Mouse (Mus musculus): ENCODE data around the gene Eif3g. TPM values are rescaled to one million over a fixed set of nuclear protein-coding genes. Genes with fewer than 3 reads are reported as not detected.

Gene Eif3g
- 330 and 337 TPM in 2 replicates for polyA plus RNA-seq (2016; fragmentation: Nextera tagmentation; extraction: Ambion mirVana)

- peak; percentile 80 for ATAC-seq (ENCODE audit: insufficient number of reproducible peaks, insufficient read depth, low FRiP score, low TSS enrichment)
- peaks cover 13% of the 10 kb centered on the region for H3K4me1 ChIP-seq
- peak within 1 kb of the TSS; percentile 47; the same call in 1 of the 2 replicates for H3K27ac ChIP-seq
- no peaks in the 10 kb centered on the region for H3K9me3 ChIP-seq
- peak within 1 kb of the TSS; percentile 96 for H3K9ac ChIP-seq
- peaks cover 29% of the 10 kb centered on the region for H3K36me3 ChIP-seq
- 4% methylated on average over 34 of the region's 34 CpGs for WGBS
- peak within 1 kb of the TSS; percentile 96 for H3K4me2 ChIP-seq (replicated peaks)
- H3K4me3 ChIP-seq, result peak within 1 kb of the TSS; percentile 97
- H3K27me3 ChIP-seq, result no peaks in the 10 kb centered on the region
These were observed at the start of gene Eif3g for GRCm38 (mm10) chr9:20898511-20899073. TSS of gene Eif3g (minus strand) at chr9:20898623.

GRCm38 (mm10) chr9:20946066-20946880, 47.9 kb upstream of the Eif3g start:
- no peak overlapping the region for H3K27ac ChIP-seq
- no peak for ATAC-seq (ENCODE audit: insufficient number of reproducible peaks, insufficient read depth, low FRiP score, low TSS enrichment)
- 82% methylated on average over 16 of the region's 16 CpGs for WGBS
- H3K9me3 ChIP-seq, result no peaks in the 10 kb centered on the region
- H3K27me3 ChIP-seq, result no peaks in the 10 kb centered on the region
- peaks cover 38% of the 10 kb centered on the region for H3K4me1 ChIP-seq
- no peak overlapping the region for H3K9ac ChIP-seq
- H3K4me3 ChIP-seq, result no peak overlapping the region
- no peak overlapping the region for H3K4me2 ChIP-seq (replicated peaks)
- H3K36me3 ChIP-seq, result peaks cover 36% of the 10 kb centered on the region

GRCm38 (mm10) chr9:20944697-20945370, 46.4 kb upstream of the Eif3g start:
- H3K27me3 ChIP-seq, result no peaks in the 10 kb centered on the region
- ATAC-seq (ENCODE audit: insufficient number of reproducible peaks, insufficient read depth, low FRiP score, low TSS enrichment), result no peak
- H3K36me3 ChIP-seq, result peaks cover 51% of the 10 kb centered on the region
- H3K4me2 ChIP-seq (replicated peaks), result no peak overlapping the region
- H3K9me3 ChIP-seq, result no peaks in the 10 kb centered on the region
- WGBS, result 54% methylated on average over 4 of the region's 4 CpGs
- no peak overlapping the region; the same call in 1 of the 2 replicates for H3K27ac ChIP-seq
- H3K4me3 ChIP-seq, result no peak overlapping the region
- no peak overlapping the region; the same call in 1 of the 2 replicates for H3K9ac ChIP-seq
- H3K4me1 ChIP-seq, result peaks cover 30% of the 10 kb centered on the region

- Histone ChIP-seq H3K9me3 (no peaks in the 10 kb centered on the region), H3K27ac (peak overlapping the region; percentile 37; the same call in 1 of the 2 replicates), H3K27me3 (no peaks in the 10 kb centered on the region), H3K36me3 (peaks cover 59% of the 10 kb centered on the region), H3K4me1 (peaks cover 29% of the 10 kb centered on the region), H3K9ac (0 out of 2 replicates have a peak overlapping the region, but pooled peaks have one; percentile 15), H3K4me2 (replicated peaks) (no peak overlapping the region), H3K4me3 (no peak overlapping the region)
- peak; percentile 87 for ATAC-seq (ENCODE audit: insufficient number of reproducible peaks, insufficient read depth, low FRiP score, low TSS enrichment)
- 4% methylated on average over 2 of the region's 2 CpGs for WGBS
These were observed 45.5 kb upstream of the Eif3g start for GRCm38 (mm10) chr9:20943911-20944310.

GRCm38 (mm10) chr9:20943396-20943795, 45.0 kb upstream of the Eif3g start:
- Histone ChIP-seq H3K36me3 (peaks cover 61% of the 10 kb centered on the region), H3K4me1 (peaks cover 29% of the 10 kb centered on the region), H3K27me3 (no peaks in the 10 kb centered on the region), H3K9me3 (no peaks in the 10 kb centered on the region), H3K9ac (0 out of 2 replicates have a peak overlapping the region, but pooled peaks have one; percentile 15), H3K4me2 (replicated peaks) (no peak overlapping the region), H3K4me3 (no peak overlapping the region), H3K27ac (peak overlapping the region; percentile 37; the same call in 1 of the 2 replicates)
- ATAC-seq (ENCODE audit: insufficient number of reproducible peaks, insufficient read depth, low FRiP score, low TSS enrichment), result no peak
- WGBS, result 82% methylated on average over 7 of the region's 7 CpGs

GRCm38 (mm10) chr9:20923258-20923657, 24.8 kb upstream of the Eif3g start:
- Histone ChIP-seq H3K4me1 (no peaks in the 10 kb centered on the region), H3K4me2 (replicated peaks) (no peak overlapping the region), H3K36me3 (peaks cover 97% of the 10 kb centered on the region), H3K27me3 (no peaks in the 10 kb centered on the region), H3K4me3 (no peak overlapping the region), H3K9ac (no peak overlapping the region), H3K9me3 (no peaks in the 10 kb centered on the region), H3K27ac (no peak overlapping the region)
- ATAC-seq (ENCODE audit: insufficient number of reproducible peaks, insufficient read depth, low FRiP score, low TSS enrichment), result no peak
- 91% methylated on average over 3 of the region's 3 CpGs for WGBS

GRCm38 (mm10) chr9:20916160-20916559, 17.7 kb upstream of the Eif3g start:
- Histone ChIP-seq H3K4me3 (no peak overlapping the region), H3K9ac (no peak overlapping the region), H3K27ac (no peak overlapping the region), H3K4me2 (replicated peaks) (no peak overlapping the region), H3K4me1 (no peaks in the 10 kb centered on the region), H3K27me3 (no peaks in the 10 kb centered on the region), H3K9me3 (no peaks in the 10 kb centered on the region), H3K36me3 (peaks cover 99% of the 10 kb centered on the region)
- WGBS, result 84% methylated on average over 4 of the region's 4 CpGs
- ATAC-seq (ENCODE audit: insufficient number of reproducible peaks, insufficient read depth, low FRiP score, low TSS enrichment), result no peak

- 94% methylated on average over 9 of the region's 9 CpGs for WGBS
- no peak for ATAC-seq (ENCODE audit: insufficient number of reproducible peaks, insufficient read depth, low FRiP score, low TSS enrichment)
- H3K36me3 ChIP-seq, result peaks cover 99% of the 10 kb centered on the region
- no peaks in the 10 kb centered on the region for H3K9me3 ChIP-seq
- no peak overlapping the region for H3K9ac ChIP-seq
- no peaks in the 10 kb centered on the region for H3K4me1 ChIP-seq
- H3K4me3 ChIP-seq, result no peak overlapping the region
- no peaks in the 10 kb centered on the region for H3K27me3 ChIP-seq
- no peak overlapping the region for H3K4me2 ChIP-seq (replicated peaks)
- H3K27ac ChIP-seq, result no peak overlapping the region
These were observed 11.5 kb upstream of the Eif3g start for GRCm38 (mm10) chr9:20909948-20910347.

GRCm38 (mm10) chr9:20902174-20902491, 3.7 kb upstream of the Eif3g start:
- no peak overlapping the region for H3K27ac ChIP-seq
- no peaks in the 10 kb centered on the region for H3K27me3 ChIP-seq
- peaks cover 32% of the 10 kb centered on the region for H3K36me3 ChIP-seq
- 0 out of 2 replicates have a peak overlapping the region, but pooled peaks have one; percentile 7 for H3K9ac ChIP-seq
- H3K9me3 ChIP-seq, result no peaks in the 10 kb centered on the region
- no peak overlapping the region for H3K4me2 ChIP-seq (replicated peaks)
- WGBS, result 40% methylated on average over 6 of the region's 6 CpGs
- no peak for ATAC-seq (ENCODE audit: insufficient number of reproducible peaks, insufficient read depth, low FRiP score, low TSS enrichment)
- H3K4me3 ChIP-seq, result no peak overlapping the region
- peaks cover 8% of the 10 kb centered on the region for H3K4me1 ChIP-seq

- no peak overlapping the region for H3K4me3 ChIP-seq
- no peaks in the 10 kb centered on the region for H3K9me3 ChIP-seq
- no peak overlapping the region for H3K4me2 ChIP-seq (replicated peaks)
- WGBS, result 17% methylated on average over 13 of the region's 13 CpGs
- H3K36me3 ChIP-seq, result peaks cover 27% of the 10 kb centered on the region
- H3K4me1 ChIP-seq, result peaks cover 13% of the 10 kb centered on the region
- no peak for ATAC-seq (ENCODE audit: insufficient number of reproducible peaks, insufficient read depth, low FRiP score, low TSS enrichment)
- H3K27me3 ChIP-seq, result no peaks in the 10 kb centered on the region
- 0 out of 2 replicates have a peak overlapping the region, but pooled peaks have one; percentile 7 for H3K9ac ChIP-seq
- H3K27ac ChIP-seq, result no peak overlapping the region
These were observed 3.2 kb upstream of the Eif3g start for GRCm38 (mm10) chr9:20901466-20902173.

Data from embryonic facial prominence, embryonic 12.5 days (tissue).